Mouse (Mus musculus) liver, embryonic 14.5 days (tissue): Measurements from ENCODE around the gene Pdia4. TPM values are rescaled to one million over a fixed set of nuclear protein-coding genes. Genes with fewer than 3 reads are reported as not detected.

Experiments
- ATAC-seq: fragments of 200-750 bp; cut with Nextera tagmentation; 2 replicates; pipeline ENCODE4 v1.8.0; 2017; ENCODE audit warnings: moderate number of reproducible peaks, mild to moderate bottlenecking, moderate library complexity; ENCODE audit not compliant: insufficient read depth
- DNase-seq, 3 experiments: peaks; one replicate each; pipeline ENCODE4 v3.0.0-alpha.2; 2012 to 2013; ENCODE audit warnings: low read depth in 3 of 3, low spot score in 3 of 3
- H3K27ac ChIP-seq: fragments of 300-500 bp; sonication (generic); 2 replicates; pipeline ENCODE4 v1.5.1; 2014; ENCODE audit warnings: moderate library complexity, mild to moderate bottlenecking, control low read depth, inconsistent platforms
- H3K27me3 ChIP-seq: fragments of 300-500 bp; sonication (generic); 2 replicates; pipeline ENCODE4 v1.6.1; 2014; ENCODE audit warnings: mild to moderate bottlenecking, low read length, moderate library complexity; ENCODE audit not compliant: control insufficient read depth, insufficient read depth
- H3K36me3 ChIP-seq: fragments of 300-500 bp; sonication (generic); replicated peaks from 2 replicates; pipeline ENCODE4 v1.6.1; 2014; ENCODE audit warnings: low read depth; ENCODE audit not compliant: control insufficient read depth, insufficient read depth
- H3K4me1 ChIP-seq, 2 experiments: fragments of 200-500 bp in 1 of 2; fragments of 300-500 bp in 1 of 2; sonication (generic) in 1 of 2; replicated peaks; 2 replicates each; pipeline ENCODE4 v1.6.1; 2012 to 2014; ENCODE audit warnings: antibody characterized with exemption in 1 of 2, inconsistent platforms in 1 of 2, low read length in 1 of 2; ENCODE audit not compliant: control insufficient read depth in 2 of 2, insufficient read depth in 2 of 2
- H3K4me2 ChIP-seq: fragments of 300-500 bp; sonication (generic); 2 replicates; pipeline ENCODE4 v1.6.1; 2014; ENCODE audit warnings: low read depth, mild to moderate bottlenecking, control low read depth, moderate library complexity
- H3K4me3 ChIP-seq, 2 experiments: fragments of 200-500 bp in 1 of 2; fragments of 300-500 bp in 1 of 2; sonication (generic) in 1 of 2; 2 replicates each; pipeline ENCODE4 v1.5.1; 2012 to 2014; ENCODE audit warnings: low read depth in 2 of 2, low read length in 2 of 2, mild to moderate bottlenecking in 2 of 2, control low read depth in 1 of 2, inconsistent platforms in 1 of 2, moderate library complexity in 1 of 2; ENCODE audit not compliant: insufficient read depth in 1 of 2
- H3K9ac ChIP-seq: fragments of 300-500 bp; sonication (generic); replicated peaks from 2 replicates; pipeline ENCODE4 v1.6.1; 2014; ENCODE audit warnings: mild to moderate bottlenecking, control low read depth, moderate library complexity
- H3K9me3 ChIP-seq: fragments of 300-500 bp; sonication (generic); 2 replicates; pipeline ENCODE4 v1.6.1; 2016; ENCODE audit warnings: low read length, mixed read lengths; ENCODE audit not compliant: control insufficient read depth
- CTCF ChIP-seq: IDR thresholded peaks from 2 replicates; pipeline ENCODE4 v1.5.1; 2016; ENCODE audit warnings: antibody characterized with exemption, low read depth, control low read depth
- EP300 ChIP-seq: IDR thresholded peaks from 2 replicates; pipeline ENCODE4 v1.6.1; 2016; ENCODE audit warnings: antibody characterized with exemption, low read depth
- WGBS: fragments of 180-500 bp; shearing (Covaris S2); extraction: QIAGEN DNeasy Blood & Tissue Kit; methylation state at CpG from one replicate; pipeline ENCODE4 v1.1.7; 2014; ENCODE audit not compliant: insufficient replicate concordance; 5-methylcytosine and 5-hydroxymethylcytosine counted together
- polyA plus RNA-seq, 2 experiments: library from polyadenylated mRNA; depleted of rRNA in 1 of 2; stranded (reverse) in 1 of 2; unstranded in 1 of 2; fragments of >200 nt; fragmentation: Nextera tagmentation in 1 of 2; extraction: Ambion mirVana in 1 of 2; gene quantifications; 2 replicates each; pipeline versions ENCODE4 v1.2.1 to v1.2.3; 2012 to 2014

The Pdia4 gene
- polyA plus RNA-seq, 2 experiments = 42.4 to 86.1 TPM

GRCm38 (mm10) chr6:47821776-47822175, 8.5 kb upstream of the Pdia4 start:
- H3K27me3 ChIP-seq = no peaks in the 10 kb centered on the region
- H3K4me1 ChIP-seq = no peaks in the 10 kb centered on the region
- H3K27ac ChIP-seq = no peak overlapping the region
- ATAC-seq = no peak
- no peak overlapping the region for H3K9ac ChIP-seq
- TF ChIP-seq CTCF (no peak), EP300 (no peak)
- WGBS = 76% methylated on average over 6 of the region's 6 CpGs
- no peaks in the 10 kb centered on the region for H3K36me3 ChIP-seq
- no peak overlapping the region for H3K4me2 ChIP-seq
- no peak overlapping the region for H3K4me3 ChIP-seq
- no peaks in the 10 kb centered on the region for H3K9me3 ChIP-seq
- no peak for DNase-seq

- WGBS = 74% methylated on average over 5 of the region's 5 CpGs
- H3K27ac ChIP-seq = no peak overlapping the region
- no peak for ATAC-seq
Measured at GRCm38 (mm10) chr6:47821236-47821635, 8.0 kb upstream of the Pdia4 start.

GRCm38 (mm10) chr6:47819626-47820325, 6.5 kb upstream of the Pdia4 start:
- Histone ChIP-seq H3K36me3 (no peaks in the 10 kb centered on the region), H3K9ac (no peak overlapping the region), H3K4me3 (no peak overlapping the region), H3K4me1 (no peaks in the 10 kb centered on the region; a peak in 1 of 4 replicates), H3K27me3 (no peaks in the 10 kb centered on the region), H3K4me2 (no peak overlapping the region), H3K9me3 (no peaks in the 10 kb centered on the region), H3K27ac (no peak overlapping the region)
- DNase-seq (no peak), ATAC-seq (no peak)
- 83% methylated on average over 23 of the region's 23 CpGs for WGBS
- TF ChIP-seq CTCF (no peak), EP300 (no peak)

More at GRCm38 (mm10) chr6:47821236-47821635, 8.0 kb upstream of the Pdia4 start:
- no peak for DNase-seq
- TF ChIP-seq CTCF = no peak
- no peak for TF ChIP-seq EP300
- Histone ChIP-seq H3K36me3 (no peaks in the 10 kb centered on the region), H3K9ac (no peak overlapping the region), H3K4me3 (no peak overlapping the region), H3K4me1 (no peaks in the 10 kb centered on the region), H3K9me3 (no peaks in the 10 kb centered on the region), H3K4me2 (no peak overlapping the region), H3K27me3 (no peaks in the 10 kb centered on the region)

- 70% methylated on average over 8 of the region's 8 CpGs for WGBS
- TF ChIP-seq CTCF (no peak), EP300 (no peak)
- Histone ChIP-seq H3K4me3 (no peak overlapping the region), H3K4me1 (peaks cover 2 to 4% of the 10 kb centered on the region in 2 experiments; a peak in 2 of 4 replicates), H3K27ac (no peak overlapping the region), H3K27me3 (no peaks in the 10 kb centered on the region), H3K36me3 (no peaks in the 10 kb centered on the region), H3K4me2 (no peak overlapping the region), H3K9ac (no peak overlapping the region), H3K9me3 (no peaks in the 10 kb centered on the region)
- ATAC-seq = no peak
- no peak for DNase-seq
Measured at GRCm38 (mm10) chr6:47818721-47819120, 5.5 kb upstream of the Pdia4 start.

GRCm38 (mm10) chr6:47816151-47816550, 2.9 kb upstream of the Pdia4 start:
- H3K27me3 ChIP-seq = no peaks in the 10 kb centered on the region
- H3K9ac ChIP-seq = no peak overlapping the region
- no peak for TF ChIP-seq EP300
- TF ChIP-seq CTCF = no peak
- H3K4me2 ChIP-seq = no peak overlapping the region
- H3K4me3 ChIP-seq = no peak overlapping the region
- H3K4me1 ChIP-seq = peaks cover 11 to 12% of the 10 kb centered on the region in 2 experiments
- DNase-seq (no peak), ATAC-seq (no peak)
- WGBS = 77% methylated on average over 1 of the region's 1 CpGs
- H3K9me3 ChIP-seq = no peaks in the 10 kb centered on the region
- H3K27ac ChIP-seq = no peak overlapping the region
- no peaks in the 10 kb centered on the region for H3K36me3 ChIP-seq
